Mouse (Mus musculus): ENCODE results near the gene Cdhr3.

DNA sequence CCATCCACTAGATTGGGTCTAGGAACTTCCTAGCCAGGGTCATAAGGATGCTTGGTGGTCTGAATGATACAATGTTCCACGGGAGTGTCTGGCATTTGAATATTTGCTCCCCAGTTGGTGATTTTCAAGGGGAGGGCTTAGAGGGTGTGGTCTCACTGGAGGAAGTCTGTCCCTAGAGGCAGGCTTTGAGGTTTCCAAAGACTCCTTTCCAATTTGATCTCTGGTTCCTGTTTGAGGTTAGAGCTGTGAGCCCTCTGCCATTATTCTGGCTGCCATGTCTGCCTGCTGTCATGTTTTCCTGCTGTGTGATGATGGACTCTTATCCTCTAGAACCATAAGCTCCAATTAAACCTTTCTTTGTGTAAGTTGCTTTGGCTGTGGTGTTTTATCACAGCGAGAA is 29.4 kb downstream of the Cdhr3 start:
- TF ChIP-seq CTCF (IDR thresholded peaks at IDR 0.05; ENCODE audit: insufficient read depth, low read length) (no peak), POLR2A (IDR thresholded peaks at IDR 0.05; ENCODE audit: borderline replicate concordance, extremely low read depth, low read depth, low read length) (no peak)

All from lung, adult 2 months (tissue).